Mouse (Mus musculus) CH12.LX (cell line): ENCODE data around the gene Wsb2. TPM values are rescaled to one million over a fixed set of nuclear protein-coding genes. Genes with fewer than 3 reads are reported as not detected.

Experiments
- DNase-seq: peaks from one replicate; pipeline ENCODE4 v3.0.0-alpha.2; 2013; ENCODE audit errors: extremely low read depth
- H3K27ac ChIP-seq: 2 replicates; pipeline ENCODE4 v1.5.1; 2012; ENCODE audit warnings: low read depth, mild to moderate bottlenecking, control low read depth, moderate library complexity; ENCODE audit not compliant: insufficient read depth
- H3K27me3 ChIP-seq: replicated peaks from 2 replicates; pipeline ENCODE3; 2012; ENCODE audit warnings: inconsistent platforms
- H3K36me3 ChIP-seq, 2 experiments: replicated peaks in 1 of 2; 2 replicates each; pipeline versions ENCODE3 to v1.6.1; 2012; ENCODE audit warnings: inconsistent platforms in 1 of 2, low read length in 1 of 2, mild to moderate bottlenecking in 1 of 2, mixed read lengths in 1 of 2, moderate library complexity in 1 of 2; ENCODE audit not compliant: control insufficient read depth in 1 of 2, insufficient read depth in 1 of 2
- H3K4me1 ChIP-seq, 2 experiments: 2 replicates each; pipeline ENCODE4 v1.6.1; 2012; ENCODE audit warnings: inconsistent platforms in 1 of 2, moderate library complexity in 1 of 2; ENCODE audit not compliant: insufficient read depth in 2 of 2, control insufficient read depth in 1 of 2
- H3K4me2 ChIP-seq: 2 replicates; pipeline ENCODE4 v1.6.1; 2012; ENCODE audit warnings: low read depth, mild to moderate bottlenecking, control low read depth; ENCODE audit not compliant: poor library complexity, insufficient read depth, severe bottlenecking
- H3K4me3 ChIP-seq, 3 experiments: fragments of 150-350 bp in 1 of 3; sonication (generic) in 1 of 3; replicated peaks in 1 of 3; 2 replicates each; pipeline versions ENCODE3 to v1.5.1; 2011 to 2012; ENCODE audit warnings: low read depth in 2 of 3, low read length in 2 of 3, mild to moderate bottlenecking in 2 of 3, moderate library complexity in 2 of 3, control low read depth in 1 of 3, improper control_type of control experiment in 1 of 3, inconsistent platforms in 1 of 3, mixed read lengths in 1 of 3; ENCODE audit not compliant: poor library complexity in 1 of 3
- H3K79me2 ChIP-seq: replicated peaks from 2 replicates; pipeline ENCODE4 v1.6.1; 2012; ENCODE audit warnings: mild to moderate bottlenecking, moderate library complexity; ENCODE audit not compliant: control insufficient read depth, poor library complexity, insufficient read depth, severe bottlenecking; ENCODE audit errors: extremely low read depth
- H3K9ac ChIP-seq: 2 replicates; pipeline ENCODE4 v1.6.1; 2012; ENCODE audit warnings: low read depth, mild to moderate bottlenecking, control low read depth, moderate library complexity; ENCODE audit not compliant: insufficient read depth
- H3K9me3 ChIP-seq: replicated peaks from 2 replicates; pipeline ENCODE3; 2012; ENCODE audit warnings: low read length, inconsistent platforms, mixed read lengths
- BHLHE40 ChIP-seq: IDR thresholded peaks from 2 replicates; pipeline ENCODE4 v1.6.1; 2011; ENCODE audit warnings: mild to moderate bottlenecking, low read depth, low read length, improper control_type of control experiment
- CHD1 ChIP-seq: IDR thresholded peaks from 2 replicates; pipeline ENCODE4 v1.6.1; 2012; ENCODE audit warnings: low read depth, low read length, improper control_type of control experiment, inconsistent platforms
- ELF1 ChIP-seq: IDR thresholded peaks from 2 replicates; pipeline ENCODE4 v1.6.1; 2014; ENCODE audit warnings: low read depth, mild to moderate bottlenecking, inconsistent platforms, low read length, improper control_type of control experiment
- EP300 ChIP-seq: IDR thresholded peaks from 2 replicates; pipeline ENCODE4 v1.6.1; 2011; ENCODE audit warnings: low read length, improper control_type of control experiment
- ETS1 ChIP-seq: conservative IDR thresholded peaks from 2 replicates; pipeline ENCODE4 v1.6.1; 2012; ENCODE audit warnings: low read depth, mild to moderate bottlenecking, inconsistent platforms, low read length, improper control_type of control experiment, moderate library complexity
- IRF4 ChIP-seq: IDR thresholded peaks from 2 replicates; pipeline ENCODE4 v1.6.1; 2014; ENCODE audit warnings: low read depth, mild to moderate bottlenecking, inconsistent platforms, low read length, improper control_type of control experiment
- JUN ChIP-seq: IDR thresholded peaks from 2 replicates; pipeline ENCODE4 v1.6.1; 2011; ENCODE audit warnings: low read depth, mild to moderate bottlenecking, low read length, improper control_type of control experiment, moderate library complexity; ENCODE audit not compliant: insufficient read depth
- JUND ChIP-seq: conservative IDR thresholded peaks from 2 replicates; pipeline ENCODE4 v1.6.1; 2011; ENCODE audit warnings: low read depth, low read length, improper control_type of control experiment
- MAX ChIP-seq: IDR thresholded peaks from 2 replicates; pipeline ENCODE4 v1.6.1; 2011; ENCODE audit warnings: low read length, improper control_type of control experiment
- MAZ ChIP-seq: IDR thresholded peaks from 2 replicates; pipeline ENCODE4 v1.6.1; 2012; ENCODE audit warnings: low read depth, mild to moderate bottlenecking, inconsistent platforms, low read length, improper control_type of control experiment, moderate library complexity
- MEF2A ChIP-seq: IDR thresholded peaks from 2 replicates; pipeline ENCODE4 v1.6.1; 2014; ENCODE audit warnings: low read depth, mild to moderate bottlenecking, inconsistent platforms, low read length, improper control_type of control experiment, borderline replicate concordance
- NRF1 ChIP-seq: IDR thresholded peaks from 2 replicates; pipeline ENCODE4 v1.6.1; 2014; ENCODE audit warnings: low read depth, mild to moderate bottlenecking, inconsistent platforms, low read length, improper control_type of control experiment, moderate library complexity
- PAX5 ChIP-seq: IDR thresholded peaks from 2 replicates; pipeline ENCODE4 v1.6.1; 2012; ENCODE audit warnings: low read length, inconsistent platforms, mixed read lengths
- POLR2A ChIP-seq: IDR thresholded peaks from 2 replicates; pipeline ENCODE4 v1.6.1; 2011; ENCODE audit warnings: low read depth, mild to moderate bottlenecking, improper control_type of control experiment, low read length
- TCF12 ChIP-seq: IDR thresholded peaks from 2 replicates; pipeline ENCODE4 v1.6.1; 2014; ENCODE audit warnings: low read depth, mild to moderate bottlenecking, inconsistent platforms, low read length, improper control_type of control experiment
- ZC3H11A ChIP-seq: IDR thresholded peaks from 2 replicates; pipeline ENCODE4 v1.6.1; 2012; ENCODE audit warnings: low read depth, mild to moderate bottlenecking, inconsistent platforms, low read length, improper control_type of control experiment
- ZKSCAN1 ChIP-seq: IDR thresholded peaks from 2 replicates; pipeline ENCODE4 v1.6.1; 2012; ENCODE audit warnings: low read depth, inconsistent platforms, low read length, improper control_type of control experiment, borderline replicate concordance
- ZMIZ1 ChIP-seq: IDR thresholded peaks from 2 replicates; pipeline ENCODE4 v1.6.1; 2012; ENCODE audit warnings: low read depth, mild to moderate bottlenecking, inconsistent platforms, low read length, improper control_type of control experiment
- ZNF384 ChIP-seq: IDR thresholded peaks from 2 replicates; pipeline ENCODE4 v1.6.1; 2012; ENCODE audit warnings: low read depth, low read length, improper control_type of control experiment, inconsistent platforms
- dilution Hi-C: fragments of 300-500 bp; cut with MboI; formaldehyde crosslinking; loops from 2 replicates; pipeline ENCODE4 v1.14.3; 2020; ENCODE audit warnings: low sequenced_read_pairs; ENCODE audit not compliant: extremely low pct_unique_long_range_greater_than_20kb, extremely low pct_ligation_motif_present
- in situ Hi-C: fragments of 300-500 bp; cut with MboI; formaldehyde crosslinking; loops from 3 replicates; pipeline ENCODE4 v1.14.3; 2019; ENCODE audit warnings: low sequenced_read_pairs, low pct_ligation_motif_present, low pct_unique_long_range_greater_than_20kb, mixed read lengths
- polyA plus RNA-seq: library from polyadenylated mRNA; unstranded; fragments of >175 nt; gene quantifications from 2 replicates; pipeline ENCODE4 v1.2.1, GENCODE M21; 2012; ENCODE audit warnings: low read depth; ENCODE audit not compliant: insufficient read length
- total RNA-seq, 2 experiments: library from RNA; depleted of rRNA; stranded (reverse); fragments of 300-350 nt in 1 of 2; fragments of >200 nt in 1 of 2; gene quantifications; 2 replicates each; pipeline ENCODE4 v1.2.3; 2012 to 2014

Gene Wsb2
- total and polyA plus RNA-seq, 3 experiments = 36.1 to 44.2 (median 41.7) TPM

DNA sequence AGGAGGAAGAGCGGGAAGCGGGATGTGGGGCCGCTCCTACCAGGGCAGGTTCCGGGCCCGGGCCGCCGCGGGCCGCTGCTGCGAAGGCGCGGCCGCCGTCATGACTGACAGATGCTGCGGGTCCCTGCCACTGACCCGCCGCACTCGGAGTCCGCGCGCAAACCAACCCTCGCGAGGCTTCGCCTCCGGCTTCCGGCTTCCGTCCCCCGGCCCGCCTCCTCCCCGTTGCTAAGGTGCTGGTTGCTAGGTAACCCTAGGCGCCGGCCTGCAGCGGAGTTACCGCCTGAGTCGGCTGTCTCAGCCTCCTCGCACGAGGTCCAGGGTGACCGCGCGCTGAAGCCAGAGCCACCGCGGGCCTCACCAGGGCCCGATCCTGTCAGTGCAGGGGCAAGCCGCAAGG is 31.8 kb downstream of the Wsb2 start, which contains the start of gene Rfc5 (continued):
- TF ChIP-seq ZC3H11A = no peak
- TF ChIP-seq ZMIZ1 = peak; percentile 92
- peak; percentile 51; the same call in 1 of the 2 replicates for TF ChIP-seq BHLHE40
- peak; percentile 91 for TF ChIP-seq MAX
- peak; percentile 24; the same call in 1 of the 2 replicates for TF ChIP-seq MEF2A
- no peak for TF ChIP-seq ZKSCAN1
- TF ChIP-seq ZNF384 = no peak
- no peak for TF ChIP-seq PAX5
- TF ChIP-seq CHD1 = no peak
- TF ChIP-seq MAZ = no peak
- TF ChIP-seq NRF1 = peak; percentile 48; the same call in 1 of the 2 replicates
- no peak for TF ChIP-seq IRF4
- TF ChIP-seq TCF12 = peak; percentile 86

GRCm38 (mm10) chr5:117390895-117391294 is 33.8 kb downstream of the Wsb2 start:
- DNase-seq = no peak
- peaks cover 6 to 18% of the 10 kb centered on the region in 2 experiments for H3K36me3 ChIP-seq
- H3K9me3 ChIP-seq = peaks cover 27% of the 10 kb centered on the region
- in situ Hi-C loops = no loop called here
- no peak overlapping the region for H3K4me3 ChIP-seq
- no peak for TF ChIP-seq JUN
- TF ChIP-seq, all 38 proteins: peak for 0
- H3K4me1 ChIP-seq = peaks cover 8 to 27% of the 10 kb centered on the region in 2 experiments
- H3K27ac ChIP-seq = no peak overlapping the region
- peaks cover 22% of the 10 kb centered on the region for H3K79me2 ChIP-seq
- no peak overlapping the region for H3K9ac ChIP-seq
- dilution Hi-C loops = no loop called here
- no peak overlapping the region for H3K4me2 ChIP-seq
- H3K27me3 ChIP-seq = no peaks in the 10 kb centered on the region

GRCm38 (mm10) chr5:117395834-117396233 is 38.7 kb downstream of the Wsb2 start:
- dilution Hi-C loops = no loop called here
- peaks cover 29% of the 10 kb centered on the region for H3K9me3 ChIP-seq
- peaks cover 13 to 26% of the 10 kb centered on the region in 2 experiments for H3K4me1 ChIP-seq
- H3K4me2 ChIP-seq = no peak overlapping the region
- H3K27me3 ChIP-seq = no peaks in the 10 kb centered on the region
- H3K27ac ChIP-seq = no peak overlapping the region
- in situ Hi-C loops = no loop called here
- peaks cover 0 to 1% of the 10 kb centered on the region in 2 experiments for H3K36me3 ChIP-seq
- H3K4me3 ChIP-seq = no peak overlapping the region
- no peak for DNase-seq
- no peak overlapping the region for H3K9ac ChIP-seq
- TF ChIP-seq EP300 = peak; percentile 54
- TF ChIP-seq JUND = no peak
- TF ChIP-seq POLR2A = no peak
- TF ChIP-seq TCF12 = no peak; the same call in 1 of the 2 replicates
- peak; percentile 40; the same call in 1 of the 2 replicates for TF ChIP-seq ETS1
- TF ChIP-seq ELF1 = no peak
- peak; percentile 75 for TF ChIP-seq MEF2A
- H3K79me2 ChIP-seq = no peaks in the 10 kb centered on the region
